Mouse (Mus musculus) induced T-regulatory cell, adult 2 months (primary cell): Measurements from ENCODE around the gene Wdtc1.

ENCODE experiments used
- DNase-seq: peaks from one replicate; pipeline ENCODE4 v3.0.0-alpha.2; 2012; ENCODE audit warnings: low read depth

The Wdtc1 gene

GRCm38 (mm10) chr4:133281951-133282481, 71.3 kb downstream of the Wdtc1 start:
- no peak for DNase-seq

- DNase-seq: no peak
Observed at GRCm38 (mm10) chr4:133281513-133281912, 71.8 kb downstream of the Wdtc1 start.

GRCm38 (mm10) chr4:133278482-133278881, 74.8 kb downstream of the Wdtc1 start:
- DNase-seq: no peak

- DNase-seq: no peak
Observed at GRCm38 (mm10) chr4:133278067-133278466, 75.2 kb downstream of the Wdtc1 start.

- peak; percentile 97 for DNase-seq
Observed at GRCm38 (mm10) chr4:133277104-133278026, 75.9 kb downstream of the Wdtc1 start, which contains the start of gene Tmem222. Gene Tmem222 (minus strand): TSS chr4:133277792.

GRCm38 (mm10) chr4:133270929-133271328, 82.4 kb downstream of the Wdtc1 start:
- DNase-seq: no peak

- DNase-seq: no peak
Observed at GRCm38 (mm10) chr4:133269596-133269995, 83.7 kb downstream of the Wdtc1 start.

- DNase-seq: no peak
Observed at GRCm38 (mm10) chr4:133268931-133269330, 84.3 kb downstream of the Wdtc1 start.

GRCm38 (mm10) chr4:133266248-133266880, 86.9 kb downstream of the Wdtc1 start:
- DNase-seq: no peak

- DNase-seq: no peak
Observed at GRCm38 (mm10) chr4:133265759-133266158, 87.5 kb downstream of the Wdtc1 start.

GRCm38 (mm10) chr4:133265297-133265696, 88.0 kb downstream of the Wdtc1 start:
- DNase-seq: no peak

- DNase-seq: peak; percentile 53
Observed at GRCm38 (mm10) chr4:133264559-133264958, 88.7 kb downstream of the Wdtc1 start.

- peak; percentile 69 for DNase-seq
Observed at GRCm38 (mm10) chr4:133263756-133264155, 89.5 kb downstream of the Wdtc1 start.

GRCm38 (mm10) chr4:133262882-133263281, 90.4 kb downstream of the Wdtc1 start, which contains the start of gene Sytl1:
Gene Sytl1 (minus strand): TSS chr4:133263113.
- peak; percentile 66 for DNase-seq

- DNase-seq: no peak
Observed at GRCm38 (mm10) chr4:133262375-133262765, 90.9 kb downstream of the Wdtc1 start.

GRCm38 (mm10) chr4:133261641-133262374, 91.5 kb downstream of the Wdtc1 start:
- DNase-seq: peak; percentile 52

GRCm38 (mm10) chr4:133257798-133258408, 95.4 kb downstream of the Wdtc1 start:
- DNase-seq: no peak

GRCm38 (mm10) chr4:133257230-133257629, 96.1 kb downstream of the Wdtc1 start:
- DNase-seq: no peak

- no peak for DNase-seq
Observed at GRCm38 (mm10) chr4:133256820-133257219, 96.5 kb downstream of the Wdtc1 start.

- DNase-seq: no peak
Observed at GRCm38 (mm10) chr4:133255392-133255791, 97.9 kb downstream of the Wdtc1 start.

GRCm38 (mm10) chr4:133253412-133253811, 99.9 kb downstream of the Wdtc1 start:
- no peak for DNase-seq

- peak; percentile 43 for DNase-seq
Observed at GRCm38 (mm10) chr4:133252089-133252488, 101.2 kb downstream of the Wdtc1 start.
